Mouse (Mus musculus): ENCODE measurements at regions not wholly inside any gene's neighbourhood (a gene's known extent, or its start where the extent isn't known, plus 50 kb on each side); places are given as distances from the start of the nearest gene placed in this dataset.

- no peak for DNase-seq (ENCODE audit: low spot score in 2 of 2)
Observed at GRCm38 (mm10) chr12:32273474-32273873, 65.0 kb upstream of the Pik3cg start.

- DNase-seq (ENCODE audit: low spot score in 2 of 2): no peak
Observed at GRCm38 (mm10) chr12:32279861-32280260, 71.4 kb upstream of the Pik3cg start.

GRCm38 (mm10) chr12:32280309-32280708 lies 71.8 kb upstream of the Pik3cg start:
- no peak for DNase-seq (ENCODE audit: low spot score in 2 of 2)

GRCm38 (mm10) chr12:32282371-32283163 lies 74.1 kb upstream of the Pik3cg start:
- DNase-seq (ENCODE audit: low spot score in 2 of 2): no peak

DNA sequence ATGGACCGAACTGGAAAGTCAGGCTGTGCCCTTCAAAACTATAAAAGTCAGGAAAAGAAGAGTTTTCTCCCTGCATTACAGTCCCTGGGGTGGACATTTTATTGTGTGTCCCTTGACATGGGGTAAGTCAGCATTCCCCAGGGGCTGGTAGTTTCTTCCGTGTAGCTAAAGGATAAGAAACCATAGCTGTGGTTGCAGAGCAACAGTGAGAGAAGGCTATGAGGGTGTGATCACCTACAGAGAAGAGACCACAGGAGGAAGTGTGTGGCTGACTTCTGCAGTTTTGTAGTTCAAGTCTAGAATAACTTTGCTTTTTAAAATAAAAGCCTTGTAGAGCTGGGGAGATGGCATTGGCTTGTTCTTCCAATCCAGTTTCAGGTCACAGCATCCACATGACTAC lies 76.6 kb upstream of the Pik3cg start:
- DNase-seq (ENCODE audit: low spot score in 2 of 2): no peak

- no peak for DNase-seq (ENCODE audit: low spot score in 2 of 2)
Observed at GRCm38 (mm10) chr12:32286652-32287051, 78.2 kb upstream of the Pik3cg start.

- DNase-seq (ENCODE audit: low spot score in 2 of 2): no peak
Observed at GRCm38 (mm10) chr12:32291145-32291544, 82.7 kb upstream of the Pik3cg start.

DNA sequence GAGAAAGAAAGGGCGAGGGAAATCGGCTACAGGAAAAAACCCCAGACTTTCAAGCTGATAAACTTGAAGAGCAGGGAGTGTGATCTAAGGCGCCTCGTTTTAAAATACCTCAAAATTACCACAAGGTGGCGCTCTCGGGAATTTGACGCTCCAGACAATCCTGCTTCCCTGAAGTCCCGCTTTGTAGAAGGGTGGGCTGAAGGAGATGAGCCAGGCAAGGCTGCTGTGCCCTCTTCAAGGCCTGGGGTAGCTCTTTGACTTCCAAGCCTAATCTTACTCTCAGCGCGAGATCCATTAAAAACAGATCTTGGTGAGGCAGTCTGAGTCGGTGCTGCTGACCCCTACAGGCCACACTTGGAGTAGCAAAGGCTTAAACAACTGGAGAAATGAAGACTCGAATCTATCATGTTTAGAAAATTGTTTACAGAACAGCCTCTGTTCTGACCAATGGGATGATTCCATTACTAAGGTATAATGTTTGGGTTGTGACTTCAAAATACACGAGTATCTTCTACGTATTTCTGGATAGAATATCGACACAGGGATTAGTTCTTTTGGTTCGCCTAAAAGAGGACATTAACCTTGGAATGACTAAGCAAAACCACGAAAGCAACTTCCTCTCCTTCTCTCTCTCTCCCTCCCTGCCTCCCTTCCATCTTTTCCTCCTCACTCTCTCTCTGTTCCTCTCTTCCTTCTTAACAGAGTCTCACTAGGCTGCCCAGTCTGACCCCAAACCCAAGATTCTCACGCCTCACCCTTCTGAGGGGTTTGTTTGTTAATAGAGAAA lies 83.7 kb upstream of the Pik3cg start:
- DNase-seq (ENCODE audit: low spot score in 2 of 2): peak; percentile 13 to 63

GRCm38 (mm10) chr12:32292749-32293128 lies 84.3 kb upstream of the Pik3cg start:
- no peak for DNase-seq (ENCODE audit: low spot score in 2 of 2)

GRCm38 (mm10) chr12:32297431-32297830 lies 81.1 kb upstream of the Ccdc71l start:
- no peak for DNase-seq (ENCODE audit: low spot score in 2 of 2)

DNA sequence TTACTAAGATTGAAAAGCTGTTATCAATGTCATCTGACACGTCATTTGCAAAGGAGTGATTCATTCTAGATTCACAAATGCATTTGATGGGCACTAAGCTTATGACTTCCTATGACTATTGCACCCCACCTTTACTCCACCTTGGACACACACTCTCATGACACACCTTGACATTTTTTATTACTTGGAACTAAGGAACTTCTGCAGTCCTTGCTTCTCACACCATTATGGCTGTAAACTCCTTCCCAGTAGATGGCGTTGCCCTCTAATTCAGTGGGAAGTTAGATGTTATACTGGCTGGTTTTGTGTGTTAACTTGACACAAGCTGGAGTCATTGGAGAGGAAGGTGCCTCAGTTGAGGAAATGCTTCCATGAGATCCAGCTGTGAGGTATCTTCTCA lies 78.8 kb upstream of the Ccdc71l start:
- DNase-seq (ENCODE audit: low spot score in 2 of 2): no peak

GRCm38 (mm10) chr12:32305736-32306135 lies 72.8 kb upstream of the Ccdc71l start:
- no peak for DNase-seq (ENCODE audit: low spot score in 2 of 2)

- DNase-seq (ENCODE audit: low spot score in 2 of 2): no peak
Observed at GRCm38 (mm10) chr12:32306326-32306725, 72.2 kb upstream of the Ccdc71l start.

GRCm38 (mm10) chr12:32307280-32308006 lies 71.1 kb upstream of the Ccdc71l start:
- no peak for DNase-seq (ENCODE audit: low spot score in 2 of 2)

GRCm38 (mm10) chr12:32315099-32315783 lies 63.3 kb upstream of the Ccdc71l start:
- DNase-seq (ENCODE audit: low spot score in 2 of 2): no peak

Data from left cerebral cortex, adult 9 months (tissue).